Mouse (Mus musculus): ENCODE results near the gene Slc9a1.
A peak's percentile ranks its signal among the peaks of the same experiment; 100 is the strongest.

DNA sequence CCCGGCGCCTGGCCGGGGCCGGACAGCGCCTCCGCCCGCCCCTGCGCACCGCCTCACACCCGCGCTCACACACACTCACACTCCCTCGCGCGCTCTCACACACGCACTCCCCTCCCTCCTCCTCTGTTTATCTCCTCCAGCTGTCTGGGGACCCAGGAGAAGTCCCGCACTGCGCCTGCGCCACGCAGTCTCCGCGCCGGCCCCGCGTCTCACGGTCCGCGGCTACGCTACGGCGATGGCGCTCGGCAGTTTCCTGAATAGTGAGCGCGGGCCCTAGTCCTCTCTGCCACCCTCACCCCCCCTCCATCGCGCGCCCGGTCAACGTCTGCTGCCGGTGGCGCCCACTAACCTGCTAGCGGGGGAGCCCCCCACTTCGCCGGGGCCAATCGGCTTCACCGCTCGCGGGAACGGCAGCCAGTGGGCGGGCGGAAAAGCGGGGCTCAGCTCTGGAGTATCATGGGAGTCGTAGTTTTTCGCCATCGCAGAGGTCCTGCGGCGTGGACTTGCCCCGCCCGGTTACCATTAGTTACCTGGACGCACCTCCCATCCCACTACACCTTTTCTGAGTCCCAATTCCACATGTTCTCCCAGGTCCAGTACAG is 30.3 kb upstream of the Slc9a1 start:
- TF ChIP-seq CTCF (IDR thresholded peaks at IDR 0.05) (no peak), POLR2A (IDR thresholded peaks at IDR 0.05; ENCODE audit: insufficient read depth, low read depth, low read length) (peak; percentile 76)
